Mouse (Mus musculus): ENCODE data around the gene Nudt17.
"Not testable (repeated sequence)": the region's sequence is repeated elsewhere in the genome, so short reads cannot be mapped to it uniquely, and the experiment has no call there.

The Nudt17 gene

DNA sequence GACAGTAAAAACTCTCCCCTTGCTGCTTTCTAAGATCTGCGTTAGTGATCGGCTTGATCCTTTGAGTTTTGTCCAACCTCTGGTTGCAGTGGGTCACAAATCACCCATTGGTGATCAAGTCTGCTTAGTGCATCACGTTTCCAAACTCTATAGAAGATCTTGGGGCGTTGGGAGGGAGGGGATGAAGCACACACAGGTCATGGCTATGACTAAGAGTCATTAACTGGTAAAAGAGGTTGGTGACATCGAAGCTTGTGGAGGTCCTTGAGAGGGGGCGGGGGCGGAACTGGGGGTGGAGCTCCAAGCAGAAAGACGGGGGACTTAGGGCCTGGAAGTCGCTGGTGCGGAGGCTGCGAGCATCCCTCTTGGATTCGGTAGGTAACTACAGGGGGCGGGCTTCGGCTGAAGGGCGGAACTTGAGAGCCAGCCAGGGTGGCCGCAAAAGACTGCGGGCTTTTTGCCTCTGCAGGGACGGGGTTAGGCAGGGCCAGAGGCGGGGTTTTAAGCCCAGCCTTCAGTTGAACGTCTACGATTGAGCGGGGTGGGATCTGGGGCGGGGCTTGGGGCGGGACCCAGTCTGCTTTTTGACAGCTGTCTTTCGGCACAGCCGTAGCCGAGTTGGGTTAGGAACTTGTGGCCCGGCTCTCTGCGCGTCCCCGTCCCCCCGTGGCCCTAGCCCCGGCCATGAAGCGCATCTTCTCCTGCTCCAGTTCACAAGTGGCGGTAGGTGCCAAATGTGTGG, 38.5 kb downstream of the Nudt17 start, which contains the start of gene Ankrd35:
Gene Ankrd35, plus strand, starts transcription at position 405 of the 742 bp plus-strand sequence.
- peak; percentile 70 for DNase-seq (ENCODE audit: low spot score)

DNA sequence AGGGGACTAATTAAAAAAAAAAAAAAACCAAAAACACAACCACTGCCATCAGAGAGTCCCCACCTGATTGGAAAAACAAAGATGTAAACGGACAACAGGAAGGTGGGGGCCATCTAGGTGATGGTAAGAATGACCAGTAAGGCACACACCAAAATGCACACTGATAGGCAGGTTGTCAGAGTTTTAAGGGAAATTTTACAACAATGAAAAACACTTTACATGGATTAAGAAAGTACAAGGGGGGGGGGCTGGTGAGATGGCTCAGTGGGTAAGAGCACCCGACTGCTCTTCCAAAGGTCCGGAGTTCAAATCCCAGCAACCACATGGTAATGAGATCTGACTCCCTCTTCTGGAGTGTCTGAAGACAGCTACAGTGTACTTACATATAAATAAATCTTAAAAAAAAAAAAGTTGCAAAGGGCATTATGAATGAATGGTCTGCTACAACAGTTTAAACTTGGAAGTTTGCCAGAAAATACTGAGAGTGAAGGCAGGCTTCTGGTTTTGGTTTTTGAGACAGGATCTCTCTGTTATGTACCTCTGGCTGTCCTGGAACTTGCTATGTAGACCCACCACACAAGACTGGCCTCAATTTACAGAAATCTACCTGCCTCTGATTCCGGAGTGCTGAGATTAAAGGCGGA, 39.8 kb downstream of the Nudt17 start:
- DNase-seq (ENCODE audit: low spot score), result no peak

DNA sequence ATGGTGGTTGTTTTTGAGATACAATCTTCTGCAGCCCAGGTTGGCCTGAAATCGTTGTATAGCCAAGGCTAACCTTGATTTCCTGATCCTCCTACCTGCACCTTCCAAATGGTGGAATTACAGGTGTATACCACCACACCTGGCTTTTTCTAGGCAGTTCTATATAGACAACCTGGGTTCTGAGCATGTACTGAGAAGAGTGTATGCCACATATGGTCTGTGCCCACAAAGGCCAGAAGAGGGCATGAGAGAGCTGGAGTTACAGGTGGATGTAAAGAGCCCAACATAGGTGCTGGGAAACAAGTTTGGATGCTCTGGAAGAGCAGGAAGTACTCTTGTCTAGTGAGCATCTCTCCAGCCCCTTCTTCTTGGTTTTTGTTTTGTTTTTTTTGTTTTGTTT, 41.0 kb downstream of the Nudt17 start:
- no peak for DNase-seq (ENCODE audit: low spot score)

DNA sequence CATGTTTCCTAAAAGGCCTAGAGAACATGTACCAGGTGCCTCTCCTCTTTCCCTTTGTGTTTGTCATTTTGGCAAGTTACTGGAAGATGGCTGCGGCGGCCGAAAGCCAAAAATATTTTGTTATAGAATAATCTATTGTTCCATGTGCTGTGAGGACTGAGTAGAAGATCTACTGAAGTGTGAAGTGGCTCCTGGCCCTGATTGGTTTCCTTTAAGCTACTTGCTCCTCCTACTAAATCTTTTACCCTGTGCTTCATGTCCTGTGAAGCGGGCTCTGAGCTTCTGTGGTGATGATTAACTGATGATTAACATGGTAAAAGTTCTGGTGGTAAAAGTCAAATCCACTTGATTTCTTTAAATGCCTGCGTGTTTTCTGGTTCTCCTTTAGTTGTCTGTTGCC, 41.4 kb downstream of the Nudt17 start:
- no peak for DNase-seq (ENCODE audit: low spot score)

DNA sequence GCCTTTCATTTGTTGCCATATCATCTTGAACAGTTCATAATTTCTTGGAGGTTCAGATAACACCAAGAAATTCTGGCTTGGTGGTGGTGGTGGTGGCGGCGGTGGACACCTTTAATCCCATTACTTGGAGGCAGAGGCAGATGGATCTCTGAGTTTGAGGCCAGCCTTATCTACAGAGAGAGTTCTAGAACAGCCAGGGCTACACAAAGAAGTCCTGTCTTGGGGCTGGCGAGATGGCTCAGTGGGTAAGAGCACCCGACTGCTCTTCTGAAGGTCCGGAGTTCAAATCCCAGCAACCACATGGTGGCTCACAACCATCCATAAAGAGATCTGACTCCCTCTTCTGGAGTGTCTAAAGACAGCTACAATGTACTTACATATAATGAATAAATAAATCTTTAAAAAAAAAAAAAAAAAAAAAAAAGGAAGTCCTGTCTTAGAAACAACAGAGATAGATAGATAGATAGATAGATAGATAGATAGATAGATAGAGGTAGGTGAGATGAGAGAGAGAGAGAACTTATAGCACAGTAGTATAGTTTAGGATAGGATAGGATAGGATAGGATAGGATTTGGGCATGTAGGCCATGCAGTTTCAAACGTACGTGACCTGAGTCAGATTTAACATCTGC, 42.5 kb downstream of the Nudt17 start:
- not testable (repeated sequence) for DNase-seq (ENCODE audit: low spot score)

DNA sequence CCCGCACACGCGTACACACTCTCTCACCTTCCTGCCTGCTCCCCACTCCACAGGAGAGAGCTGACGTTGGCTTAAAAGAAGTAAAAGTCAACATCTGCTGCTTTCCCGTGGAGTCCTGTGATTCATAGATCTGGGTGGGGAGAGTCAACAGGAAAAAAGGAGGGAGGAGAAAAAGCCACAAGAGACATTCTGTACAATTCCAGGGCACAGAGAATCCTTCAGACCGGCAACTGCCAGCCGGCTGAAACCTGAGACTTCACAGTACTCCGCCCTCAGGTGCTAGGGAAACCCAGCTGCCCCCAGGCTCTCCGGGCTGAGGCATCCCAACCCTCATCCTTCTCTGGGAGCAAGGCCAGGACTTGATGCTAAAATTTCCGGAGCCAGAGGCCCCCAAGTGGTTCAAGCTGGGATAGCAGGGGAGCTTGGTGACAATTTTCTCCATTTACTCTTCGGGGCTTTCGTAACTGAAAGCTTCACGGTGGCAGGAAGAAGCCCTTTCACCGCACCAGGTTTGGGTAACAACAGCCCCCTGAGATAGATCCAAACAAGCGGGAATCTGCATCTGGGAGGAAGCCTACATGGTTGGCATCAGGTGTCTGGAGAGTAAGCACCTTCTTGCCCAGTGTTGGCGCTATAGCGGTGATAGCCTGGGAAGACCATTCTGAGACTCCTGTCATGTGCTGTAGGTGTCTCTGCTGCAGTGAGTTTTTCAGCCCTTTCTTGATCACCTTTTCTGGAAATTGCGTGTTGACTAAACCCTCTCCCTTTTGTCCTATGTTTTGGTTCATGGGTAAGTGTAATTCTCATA, 44.7 kb downstream of the Nudt17 start:
- DNase-seq (ENCODE audit: low spot score), result peak; percentile 61

DNA sequence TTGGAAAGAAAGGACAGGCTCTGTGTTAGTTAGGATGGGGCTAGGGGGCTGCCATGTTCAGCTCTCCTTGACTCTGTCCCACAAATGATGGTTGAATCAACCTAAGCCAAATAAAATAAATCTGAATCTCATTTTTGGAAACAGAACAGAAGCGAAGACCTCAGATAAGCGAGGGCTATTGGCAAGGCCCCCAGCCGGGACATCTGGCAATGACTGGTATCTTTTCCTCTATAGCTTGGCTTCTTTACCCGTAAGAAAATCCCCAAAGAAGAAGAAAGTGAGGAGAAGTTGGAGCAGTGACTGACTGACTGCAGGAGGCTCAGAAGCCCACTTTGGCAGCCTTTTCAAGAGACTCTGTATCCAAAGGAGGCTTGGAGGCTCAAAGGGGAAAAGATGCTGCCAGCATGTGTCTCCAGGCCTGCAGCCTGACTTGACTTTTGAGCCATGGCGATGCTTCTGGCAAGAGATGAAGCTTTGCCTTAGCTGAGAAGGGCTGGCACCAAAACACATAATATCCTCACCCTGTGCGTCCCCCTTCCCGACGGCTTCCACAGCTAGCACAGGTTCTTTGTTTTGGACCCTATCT, 45.5 kb downstream of the Nudt17 start:
- no peak for DNase-seq (ENCODE audit: low spot score)

DNA sequence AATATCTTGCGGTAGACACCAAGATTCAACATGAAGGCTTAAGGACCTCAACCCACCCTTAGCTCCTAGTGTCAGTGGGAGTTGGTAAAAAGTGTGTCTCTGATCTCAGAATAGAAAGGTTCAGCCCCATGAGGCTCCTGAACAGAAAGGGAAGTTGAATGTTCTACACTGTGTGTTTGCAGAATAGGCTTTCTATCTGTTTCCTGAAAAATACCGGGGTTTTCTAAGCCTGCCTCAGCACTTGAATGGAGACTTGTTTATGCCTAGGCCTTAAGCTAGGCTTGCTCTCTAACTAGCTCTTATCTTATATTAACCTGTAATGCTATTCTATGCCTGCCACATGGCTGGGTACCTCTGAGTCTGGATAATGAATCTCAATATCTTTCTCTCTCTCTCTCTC, 47.5 kb downstream of the Nudt17 start:
- no peak for DNase-seq (ENCODE audit: low spot score)
